Mouse (Mus musculus) B cell, adult (primary cell): ENCODE data around the gene Abcg1. TPM values are rescaled to one million over a fixed set of nuclear protein-coding genes. Genes with fewer than 3 reads are reported as not detected.

Experiments used
- total RNA-seq: library from RNA; stranded (reverse); gene quantifications from 4 replicates; pipeline ENCODE4 v1.2.4, GENCODE M21; 2023; ENCODE audit not compliant: inconsistent age

Gene Abcg1
- 112 to 129 TPM (median 121 TPM) in 4 replicates for total RNA-seq

GRCm38 (mm10) chr17:31057151-31057890 is at the start of gene Abcg1:
Abcg1 (plus strand) TSS chr17:31057675.

GRCm38 (mm10) chr17:31129452-31129851 is 72.0 kb downstream of the Abcg1 start, which contains the start of gene Tff3:
Tff3 (minus strand) TSS chr17:31129646.

GRCm38 (mm10) chr17:31144040-31145037 is 86.9 kb downstream of the Abcg1 start, which contains the start of gene Tff2:
Tff2 (minus strand) TSS chr17:31144282.

GRCm38 (mm10) chr17:31165127-31165526 is 107.7 kb downstream of the Abcg1 start, which contains the start of gene Tff1:
Tff1 (minus strand) TSS chr17:31165277.

Other genes with a start within 250 kb of the Abcg1 start
- gene Glp1r, start 155.9 kb upstream of the Abcg1 start, total RNA-seq = not detected in 4 replicates
- not detected in 4 replicates for gene Umodl1, start 103.0 kb upstream of the Abcg1 start, total RNA-seq
- not detected in 4 replicates for gene Tff3, start 72.0 kb downstream of the Abcg1 start, total RNA-seq
- not detected in 4 replicates for gene Tff2, start 86.6 kb downstream of the Abcg1 start, total RNA-seq
- not detected in 4 replicates for gene Tff1, start 107.6 kb downstream of the Abcg1 start, total RNA-seq
- gene Tmprss3, start 141.3 kb downstream of the Abcg1 start, total RNA-seq = 0.26 to 0.57 TPM (median 0.41 TPM) in 4 replicates
- 0.39 to 0.93 TPM (median 0.51 TPM) in 3 of 4 replicates, not detected in the other for gene Ubash3a, start 150.2 kb downstream of the Abcg1 start, total RNA-seq
- gene Rsph1, start 219.7 kb downstream of the Abcg1 start, total RNA-seq = 0.54 to 1.3 TPM (median 0.83 TPM) in 3 of 4 replicates, not detected in the other
- gene Slc37a1, start 229.1 kb downstream of the Abcg1 start, total RNA-seq = 31.2 to 38.2 TPM (median 36.9 TPM) in 4 replicates